Mouse (Mus musculus): ENCODE data around the gene Ndufaf2.

The Ndufaf2 gene

GRCm38 (mm10) chr13:108158465-108159240, at the start of gene Ndufaf2, which contains the start of gene Ercc8:
Ndufaf2 (minus strand) TSS chr13:108158623.
Ercc8 (plus strand) TSS chr13:108158731.
- peak; percentile 95 for DNase-seq (ENCODE audit: low read depth, low spot score)

DNA sequence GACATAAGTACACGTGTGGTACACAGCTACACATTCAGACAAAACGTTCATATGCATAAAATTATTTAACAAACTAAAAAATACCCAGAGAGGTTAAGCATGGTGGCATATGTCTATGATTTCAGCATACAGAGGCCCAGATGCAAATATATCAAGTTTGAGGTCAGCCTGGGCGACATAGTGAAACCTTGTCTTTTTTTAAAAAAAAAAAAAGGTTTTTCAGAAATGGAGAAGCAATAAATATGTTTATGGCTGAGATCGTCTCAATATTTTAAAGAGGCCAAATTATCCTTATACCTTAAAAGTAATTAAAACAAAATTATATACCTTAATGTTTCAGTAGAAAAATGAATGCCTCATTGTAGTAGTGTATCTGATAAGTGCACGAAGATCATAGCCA, 49.7 kb upstream of the Ndufaf2 start:
- DNase-seq (ENCODE audit: low read depth, low spot score): no peak

DNA sequence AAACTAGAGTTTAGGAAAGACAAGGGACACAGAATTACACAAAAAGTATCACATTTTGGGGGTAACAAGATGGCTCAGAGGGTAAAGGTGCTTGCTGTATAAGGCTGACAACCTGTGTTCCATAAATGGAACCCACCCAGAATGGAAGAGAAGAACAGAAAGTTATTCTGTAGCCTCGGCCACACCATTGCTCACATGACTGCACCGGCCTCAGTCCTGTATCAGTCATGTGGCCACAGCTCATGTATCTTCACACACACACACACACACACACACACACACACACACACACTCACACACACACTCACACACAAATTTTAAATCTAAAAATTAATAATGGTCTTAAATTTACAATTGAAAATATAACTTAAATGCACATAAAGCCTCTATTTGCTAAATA, 49.0 kb upstream of the Ndufaf2 start:
- no peak for DNase-seq (ENCODE audit: low read depth, low spot score)

DNA sequence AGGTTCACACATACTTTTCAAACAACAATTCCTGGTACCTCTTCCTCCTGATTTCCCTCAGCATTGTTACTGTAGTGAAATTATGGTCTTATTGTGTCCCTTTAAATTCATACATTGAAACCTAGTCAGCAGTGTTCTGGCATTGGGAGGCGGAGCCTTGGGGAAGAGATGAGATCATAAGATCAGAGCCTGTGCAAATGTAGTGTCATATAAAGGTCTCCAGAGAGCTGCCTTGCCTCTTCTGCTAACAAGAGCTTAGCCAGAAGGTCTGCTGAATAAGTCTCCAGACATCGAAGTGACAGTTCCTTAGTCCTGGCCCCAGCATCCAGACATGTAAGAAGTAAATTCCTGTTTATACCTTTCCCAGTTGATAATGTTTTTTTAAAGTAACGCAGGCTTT, 46.4 kb upstream of the Ndufaf2 start:
- no peak for DNase-seq (ENCODE audit: low read depth, low spot score)

DNA sequence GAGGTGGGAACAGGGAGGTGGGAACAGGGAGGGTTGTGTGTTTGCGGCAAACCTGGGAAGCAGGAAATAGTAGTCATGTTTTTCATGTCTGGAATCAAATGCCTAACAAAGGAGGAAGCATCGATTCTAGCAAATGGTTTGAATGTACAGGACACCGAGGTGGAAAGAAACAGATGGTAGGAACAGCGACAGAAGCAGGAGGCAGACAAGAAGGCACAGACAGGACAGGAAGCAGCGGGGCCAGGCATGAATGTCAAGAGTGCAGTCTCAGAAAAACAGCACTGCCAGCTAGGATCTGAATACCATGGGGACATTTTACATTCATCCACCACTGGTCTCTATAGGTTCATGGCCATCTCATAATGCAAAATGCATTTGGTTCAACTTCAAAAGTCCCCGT, 37.1 kb upstream of the Ndufaf2 start:
- no peak for DNase-seq (ENCODE audit: low read depth, low spot score)

- DNase-seq (ENCODE audit: low read depth, low spot score): peak; percentile 57
Measured at GRCm38 (mm10) chr13:108191074-108191720, 32.8 kb upstream of the Ndufaf2 start.

GRCm38 (mm10) chr13:108187994-108188393, 29.6 kb upstream of the Ndufaf2 start:
- no peak for DNase-seq (ENCODE audit: low read depth, low spot score)

DNA sequence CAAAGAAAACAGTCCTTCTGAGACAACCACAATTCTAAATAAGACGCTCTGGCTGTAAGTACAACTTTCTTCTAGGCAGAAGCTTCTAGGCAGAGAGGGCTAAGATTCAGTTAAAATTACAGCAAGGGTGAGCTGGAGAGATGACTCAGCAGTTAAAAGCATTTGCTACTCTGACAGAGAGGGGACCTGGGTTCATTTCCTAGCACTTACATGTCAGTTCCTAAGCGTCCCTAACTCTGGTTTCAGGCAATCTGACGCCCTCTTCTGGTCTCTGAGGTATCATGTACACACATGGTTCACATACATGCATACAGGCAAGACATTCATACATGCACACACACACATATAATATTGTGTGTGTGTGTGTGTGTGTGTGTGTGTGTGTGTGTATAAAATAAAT, 27.1 kb upstream of the Ndufaf2 start:
- no peak for DNase-seq (ENCODE audit: low read depth, low spot score)

DNA sequence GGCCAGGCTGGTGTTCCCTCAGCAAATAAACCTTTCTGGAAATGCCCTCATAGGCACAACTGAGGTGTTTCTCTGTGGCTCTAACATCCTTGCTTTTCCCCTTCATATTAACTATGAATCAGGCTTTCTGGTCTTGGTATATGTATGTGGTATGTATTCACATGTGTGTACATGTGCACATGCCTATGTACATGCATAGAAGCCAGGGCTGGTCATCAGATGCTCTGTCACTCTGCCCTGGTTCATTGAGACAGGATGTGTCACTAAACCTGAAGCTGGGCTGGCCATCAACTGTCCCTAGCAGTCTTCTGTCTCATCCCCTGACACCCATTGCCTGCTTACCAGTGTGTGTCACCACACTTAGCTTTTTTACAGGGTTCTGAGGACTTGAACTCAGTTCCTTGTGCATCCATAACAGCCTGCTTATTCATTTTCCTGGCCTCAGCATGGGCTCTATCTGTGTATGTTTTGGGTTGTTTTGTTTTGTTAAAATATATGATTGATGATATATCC, 26.4 kb upstream of the Ndufaf2 start:
- DNase-seq (ENCODE audit: low read depth, low spot score): no peak

- DNase-seq (ENCODE audit: low read depth, low spot score): no peak
Measured at GRCm38 (mm10) chr13:108180821-108181220, 22.4 kb upstream of the Ndufaf2 start.

DNA sequence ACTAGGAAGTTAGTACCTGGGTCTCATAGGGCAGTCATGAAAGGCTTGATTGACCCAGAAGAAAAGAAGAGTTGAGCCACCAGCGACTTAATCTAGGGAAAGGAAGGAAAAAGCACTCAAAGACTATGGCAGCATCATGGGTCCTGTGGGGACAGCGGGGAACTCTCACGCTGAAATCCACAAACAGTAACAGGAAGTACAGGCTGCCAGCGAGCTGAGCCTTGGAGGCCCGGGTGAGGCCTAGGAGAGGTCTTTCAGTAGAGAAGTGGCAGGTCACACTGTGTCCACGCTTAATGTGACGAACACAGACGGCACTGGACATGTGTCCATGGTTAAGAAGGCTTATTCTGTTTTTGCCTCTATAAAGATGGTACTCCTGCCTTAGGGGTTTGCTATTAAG, 21.2 kb upstream of the Ndufaf2 start:
- DNase-seq (ENCODE audit: low read depth, low spot score): no peak

DNA sequence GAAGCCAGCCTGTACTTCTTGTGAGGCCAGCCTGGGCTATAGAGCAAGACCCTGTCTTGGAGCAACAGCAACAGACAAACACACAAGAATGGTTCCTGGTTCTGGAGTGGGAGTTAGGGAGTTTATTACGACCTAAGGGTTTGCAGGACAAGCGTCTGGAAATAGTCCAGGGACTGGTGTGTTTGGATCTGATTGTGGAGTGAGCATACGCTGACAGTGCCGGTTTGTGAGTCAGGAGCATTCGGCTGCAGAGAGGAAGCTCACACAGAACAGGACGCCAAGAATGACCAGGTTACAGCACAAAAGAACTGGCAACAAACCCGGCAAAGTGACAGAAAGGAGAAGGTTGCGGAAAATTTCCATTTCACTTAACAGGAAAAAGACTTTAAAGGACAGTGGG, 12.1 kb upstream of the Ndufaf2 start:
- no peak for DNase-seq (ENCODE audit: low read depth, low spot score)

- DNase-seq (ENCODE audit: low read depth, low spot score): no peak
Measured at GRCm38 (mm10) chr13:108170002-108170401, 11.6 kb upstream of the Ndufaf2 start.

DNA sequence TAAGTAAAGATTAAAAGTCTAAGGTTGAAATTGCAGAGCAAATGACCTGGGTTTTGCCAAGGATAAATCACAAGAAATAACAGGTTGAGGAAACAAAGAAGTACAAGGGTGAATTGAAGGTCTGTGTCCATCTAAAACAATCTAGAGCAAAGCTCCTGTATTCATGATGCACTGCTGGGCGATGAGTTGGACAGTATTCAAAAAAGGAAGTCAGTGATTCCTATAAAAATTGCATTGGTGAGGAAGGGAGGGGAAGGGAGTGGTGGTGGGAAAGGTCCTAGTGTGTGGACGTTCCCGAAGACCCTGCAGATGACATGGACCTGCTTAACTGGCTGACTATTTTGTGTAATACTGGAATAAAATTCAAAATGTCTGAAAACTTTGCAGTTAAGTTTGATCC, 6.2 kb upstream of the Ndufaf2 start:
- no peak for DNase-seq (ENCODE audit: low read depth, low spot score)

- no peak for DNase-seq (ENCODE audit: low read depth, low spot score)
Measured at GRCm38 (mm10) chr13:108163912-108164311, 5.5 kb upstream of the Ndufaf2 start.

DNA sequence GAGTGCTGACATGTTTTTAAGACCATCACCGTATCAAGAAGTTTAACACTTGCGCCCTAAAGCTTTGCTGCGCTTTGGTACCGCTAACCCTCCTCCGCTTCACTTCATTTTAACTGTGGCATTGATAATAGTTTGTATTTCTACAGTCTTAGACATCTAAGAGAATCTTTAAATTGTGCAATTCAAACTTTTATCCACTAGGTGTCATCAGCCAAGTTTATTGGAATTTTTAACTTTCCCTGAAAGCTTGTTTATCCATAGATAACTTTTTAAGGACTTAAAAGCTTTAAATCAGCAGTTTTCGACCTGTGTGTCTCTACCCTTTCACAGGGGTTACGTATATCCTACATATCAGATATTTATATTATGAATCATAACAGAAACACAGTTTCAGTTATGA, 1.5 kb upstream of the Ndufaf2 start:
- peak; percentile 57 for DNase-seq (ENCODE audit: low read depth, low spot score)

GRCm38 (mm10) chr13:108159241-108159575, 785 bp upstream of the Ndufaf2 start:
- DNase-seq (ENCODE audit: low read depth, low spot score): no peak

DNA sequence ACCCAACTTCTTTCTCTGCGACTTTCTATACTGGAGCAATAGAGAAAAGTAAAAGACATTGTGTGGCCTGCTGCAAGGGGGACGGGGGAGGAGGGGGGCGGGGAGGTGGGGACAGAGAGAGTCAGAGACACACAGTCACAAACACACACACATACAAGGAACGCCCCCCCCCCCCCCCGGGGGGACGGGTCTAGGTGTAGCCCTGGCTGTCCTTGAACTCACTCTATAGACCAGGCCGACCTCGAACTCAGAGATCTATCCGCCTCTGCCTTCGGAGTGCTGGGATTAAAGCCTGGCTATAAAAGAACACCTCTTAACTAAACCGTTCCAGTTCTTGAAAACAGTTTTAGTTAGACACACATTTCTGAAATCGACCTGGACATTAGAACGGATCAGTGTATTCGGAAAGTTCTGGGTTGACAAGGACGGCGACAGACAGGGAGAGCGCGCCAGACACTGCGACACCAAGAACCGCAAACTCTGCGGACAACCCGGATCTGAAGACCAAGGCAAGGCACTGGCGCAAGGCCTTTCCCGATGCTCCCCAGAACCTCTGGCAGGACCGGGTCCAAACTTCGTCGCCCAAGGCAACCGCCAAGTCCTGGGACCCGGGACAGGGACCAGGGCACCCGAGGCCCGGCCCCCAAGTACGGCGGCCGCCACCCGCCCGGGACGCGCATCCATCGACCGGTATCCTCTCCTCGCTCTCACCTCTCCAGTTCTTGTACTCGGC, 525 bp downstream of the Ndufaf2 start:
- DNase-seq (ENCODE audit: low read depth, low spot score): no peak

GRCm38 (mm10) chr13:108157156-108157555, 1.3 kb downstream of the Ndufaf2 start:
- DNase-seq (ENCODE audit: low read depth, low spot score): no peak

- DNase-seq (ENCODE audit: low read depth, low spot score): peak; percentile 60
Measured at GRCm38 (mm10) chr13:108152650-108153372, 5.6 kb downstream of the Ndufaf2 start.

DNA sequence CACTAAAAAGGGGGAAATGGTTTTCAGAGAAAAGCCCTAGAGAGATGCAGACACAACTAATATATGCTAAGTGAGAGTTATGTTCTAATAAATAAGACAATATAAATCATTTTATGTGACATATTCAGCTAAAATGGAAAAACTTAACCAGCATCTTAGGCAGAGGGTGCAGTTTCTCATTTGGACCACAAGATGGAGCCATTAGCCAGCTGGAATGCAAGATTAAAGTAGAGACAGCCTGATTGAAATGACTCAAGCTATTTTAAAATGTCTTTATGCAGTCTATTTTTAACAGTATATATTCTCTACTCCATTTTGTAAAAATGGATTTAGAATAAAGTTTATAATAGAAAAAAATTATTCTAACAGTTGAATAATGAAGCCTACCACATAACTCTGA, 6.6 kb downstream of the Ndufaf2 start:
- peak; percentile 51 for DNase-seq (ENCODE audit: low read depth, low spot score)

GRCm38 (mm10) chr13:108144086-108144485, 14.3 kb downstream of the Ndufaf2 start:
- DNase-seq (ENCODE audit: low read depth, low spot score): no peak
